17 mouse cellular contexts compared by ENCODE assay signal in genomic region chr8:115826516-115826915, GRCm38 (mm10).
DNase-seq lines count a peak whose midpoint lies in the region; ATAC-seq lines count a peak whose summit lies in the region.
"Had no signal": no experiment of that assay in that cellular context is flagged by ENCODE, and none has a peak within 500 bp of the region (broad histone marks: within the 10 kb centered on the region; RNA-seq: fewer than 3 reads in every experiment).

No protein-coding gene starts in this region.

- no peaks in the 10 kb centered on the region for H3K36me3 ChIP-seq in kidney, embryonic 16.5 days (ENCODE audit: insufficient read depth, low read length)

- H3K9me3 ChIP-seq in kidney, embryonic 16.5 days (ENCODE audit: low read length) = no peaks in the 10 kb centered on the region

- H3K4me1 ChIP-seq in kidney, embryonic 16.5 days (ENCODE audit: insufficient read depth, low read length) = peaks cover 21% of the 10 kb centered on the region

- no peak overlapping the region for H3K4me2 ChIP-seq in kidney, embryonic 16.5 days (replicated peaks; ENCODE audit: low read depth, low read length)

- no peaks in the 10 kb centered on the region for H3K27me3 ChIP-seq in kidney, embryonic 16.5 days (ENCODE audit: insufficient read depth, low read length)

- H3K4me3 ChIP-seq in kidney, embryonic 16.5 days (ENCODE audit: low read length) = no peak overlapping the region

- 54% methylated on average over 3 of the region's 3 CpGs for WGBS in kidney, embryonic 16.5 days

- H3K9ac ChIP-seq in kidney, embryonic 16.5 days (replicated peaks; ENCODE audit: low read length) = no peak overlapping the region

- 0 out of 2 replicates have a peak, but pooled peaks have one; percentile 23 for ATAC-seq in kidney, embryonic 16.5 days (ENCODE audit: low FRiP score, low TSS enrichment)
- peak; percentile 88 for ATAC-seq in CD4-positive, CD25-positive, alpha-beta regulatory T cell, adult 4 months
- ATAC-seq in inflammation-experienced regulatory T-cells, adult 6 months = peak; percentile 89
- ATAC-seq: hindbrain, embryonic 16.5 days had no signal

- DNase-seq in kidney, adult 18-20 months = no peak
- peak; percentile 37 for DNase-seq in 3134 (ENCODE audit: extremely low read depth, insufficient read length, low spot score)
- DNase-seq in right cerebral cortex, postnatal 10 days (ENCODE audit: low spot score in 2 of 2) = no peak
- no peak for DNase-seq in spleen, postnatal 14 days (ENCODE audit: low spot score in 2 of 2)
- DNase-seq in thymus, postnatal 10 days (ENCODE audit: low spot score in 2 of 2) = no peak
- DNase-seq: adrenal gland, postnatal 36 days; cerebellum, postnatal 10 days; gastrocnemius, postnatal 10 days; heart, postnatal 14 days; layer of hippocampus, adult 9-11 months; right cerebral cortex, postnatal 14 days; thymus, adult 2 months had no signal

- H3K27ac ChIP-seq in kidney, embryonic 16.5 days (ENCODE audit: low read length) = no peak overlapping the region
- H3K27ac ChIP-seq: macrophage had no signal

Comparison
In these comparisons a context has a peak if more than half of its experiments do, and no peak if none do; other contexts are left out.
1. ATAC-seq: peak in every context shown above with its lines; median percentile 89 in inflammation-experienced regulatory T-cells, adult 6 months; 88 in CD4-positive, CD25-positive, alpha-beta regulatory T cell, adult 4 months; 23 in kidney, embryonic 16.5 days.